Mouse (Mus musculus) hindbrain, embryonic 13.5 days (tissue): Measurements from ENCODE around the gene Tmem203. TPM values are rescaled to one million over a fixed set of nuclear protein-coding genes. Genes with fewer than 3 reads are reported as not detected.

Experiments
- ATAC-seq: fragments of 200-750 bp; cut with Nextera tagmentation; 2 replicates; pipeline ENCODE4 v1.8.0; 2017; ENCODE audit warnings: moderate TSS enrichment; ENCODE audit not compliant: low FRiP score
- H3K27ac ChIP-seq: fragments of 300-500 bp; sonication (generic); 2 replicates; pipeline ENCODE4 v1.5.1; 2015; ENCODE audit warnings: inconsistent platforms, mild to moderate bottlenecking, moderate library complexity
- H3K27me3 ChIP-seq: fragments of 300-500 bp; sonication (generic); 2 replicates; pipeline ENCODE4 v1.6.1; 2015; ENCODE audit warnings: mild to moderate bottlenecking, inconsistent platforms
- H3K36me3 ChIP-seq: fragments of 300-500 bp; sonication (generic); 2 replicates; pipeline ENCODE4 v1.6.1; 2015; ENCODE audit warnings: mild to moderate bottlenecking, inconsistent platforms
- H3K4me1 ChIP-seq: fragments of 300-500 bp; sonication (generic); replicated peaks from 2 replicates; pipeline ENCODE4 v1.6.1; 2015; ENCODE audit warnings: inconsistent platforms
- H3K4me2 ChIP-seq: fragments of 300-500 bp; sonication (generic); 2 replicates; pipeline ENCODE4 v1.6.1; 2015; ENCODE audit warnings: inconsistent platforms, mild to moderate bottlenecking, moderate library complexity
- H3K4me3 ChIP-seq: fragments of 300-500 bp; sonication (generic); 2 replicates; pipeline ENCODE4 v1.5.1; 2015; ENCODE audit warnings: mild to moderate bottlenecking, inconsistent platforms
- H3K9ac ChIP-seq: fragments of 300-500 bp; sonication (generic); 2 replicates; pipeline ENCODE4 v1.6.1; 2015; ENCODE audit warnings: mild to moderate bottlenecking, inconsistent platforms
- H3K9me3 ChIP-seq: fragments of 300-500 bp; sonication (generic); 2 replicates; pipeline ENCODE4 v1.6.1; 2016; ENCODE audit warnings: inconsistent platforms
- WGBS: fragments of 180-500 bp; shearing (Covaris S2); methylation state at CpG from one replicate; pipeline ENCODE4 v1.1.7; 2015; 5-methylcytosine and 5-hydroxymethylcytosine counted together
- polyA plus RNA-seq: library from polyadenylated mRNA; unstranded; fragments of >200 nt; fragmentation: Nextera tagmentation; extraction: Ambion mirVana; gene quantifications from 2 replicates; pipeline ENCODE4 v1.2.1, GENCODE M21; 2015

Gene Tmem203
- polyA plus RNA-seq, 1 experiment from 2014 or later, result 20.9 TPM

DNA sequence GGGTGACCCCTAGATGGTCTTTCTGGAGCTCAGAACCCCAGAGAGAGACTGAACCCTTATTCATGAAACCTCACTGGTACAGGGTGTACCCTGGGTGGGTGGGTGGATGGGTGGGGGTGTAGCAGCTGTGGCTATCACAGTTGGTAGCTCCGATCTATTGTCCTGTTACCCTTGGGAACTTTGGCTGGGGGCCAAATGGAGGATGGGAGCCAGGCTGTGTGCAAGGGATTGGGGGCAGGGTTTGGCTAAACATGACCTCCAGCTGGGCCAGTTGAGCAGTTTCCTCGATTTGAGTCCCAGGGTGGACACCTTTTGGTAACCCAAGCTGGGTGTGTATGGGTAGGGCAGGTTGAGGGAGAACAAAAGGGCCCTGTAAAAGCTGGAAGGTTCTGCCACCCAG lies 11.5 kb downstream of the Tmem203 start:
- WGBS, result 35% methylated on average over 2 of the region's 2 CpGs

GRCm38 (mm10) chr2:25267241-25267640 lies 12.0 kb downstream of the Tmem203 start:
- Histone ChIP-seq H3K4me3 (peak overlapping the region; percentile 79; the same call in 1 of the 2 replicates), H3K36me3 (peaks cover 31% of the 10 kb centered on the region), H3K27ac (peak overlapping the region; percentile 83), H3K4me2 (peak overlapping the region; percentile 99), H3K4me1 (peaks cover 72% of the 10 kb centered on the region), H3K27me3 (peaks cover 18% of the 10 kb centered on the region), H3K9ac (peak overlapping the region; percentile 36), H3K9me3 (no peaks in the 10 kb centered on the region)
- no peak for ATAC-seq

More for the DNA sequence above, 11.5 kb downstream of the Tmem203 start:
- H3K36me3 ChIP-seq, result peaks cover 31% of the 10 kb centered on the region
- no peak for ATAC-seq
- H3K4me2 ChIP-seq, result peak overlapping the region; percentile 99
- peak overlapping the region; percentile 70 for H3K9ac ChIP-seq
- peak overlapping the region; percentile 83 for H3K27ac ChIP-seq
- H3K4me1 ChIP-seq, result peaks cover 74% of the 10 kb centered on the region
- peak overlapping the region; percentile 79 for H3K4me3 ChIP-seq
- peaks cover 18% of the 10 kb centered on the region for H3K27me3 ChIP-seq
- H3K9me3 ChIP-seq, result no peaks in the 10 kb centered on the region

DNA sequence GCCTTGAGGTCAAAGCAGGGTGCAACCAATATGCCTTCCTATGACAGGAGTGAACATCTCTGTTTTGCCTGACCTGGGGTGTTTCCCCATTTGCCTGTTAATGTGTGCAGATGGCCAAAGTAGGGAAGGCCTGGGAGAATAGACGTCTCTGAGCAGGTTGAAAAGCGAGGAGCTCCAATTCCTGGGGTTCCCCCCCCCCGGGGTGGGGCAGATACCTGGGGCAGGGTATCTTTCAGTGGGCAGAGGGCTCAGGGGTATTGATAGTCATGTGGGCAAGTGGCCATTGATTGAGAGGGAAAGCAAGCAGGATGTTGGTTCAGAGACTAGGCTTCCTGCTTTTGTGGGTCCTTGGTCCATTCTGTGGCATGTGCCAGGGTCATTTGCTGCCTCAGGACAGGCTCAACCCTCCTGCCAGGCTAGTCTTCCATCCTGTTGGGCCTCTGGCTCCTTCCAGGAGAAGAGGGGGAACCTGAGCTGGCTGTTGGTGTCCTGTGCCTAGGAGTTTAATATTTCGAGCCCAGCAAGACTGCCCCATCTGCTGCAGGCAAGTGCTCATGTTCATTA lies 12.6 kb downstream of the Tmem203 start:
- Histone ChIP-seq H3K27me3 (peaks cover 18% of the 10 kb centered on the region), H3K27ac (peak overlapping the region; percentile 62), H3K9me3 (no peaks in the 10 kb centered on the region), H3K4me2 (peak overlapping the region; percentile 99; the same call in 1 of the 2 replicates), H3K36me3 (peaks cover 31% of the 10 kb centered on the region), H3K4me1 (peaks cover 73% of the 10 kb centered on the region), H3K9ac (peak overlapping the region; percentile 36), H3K4me3 (no peak overlapping the region)
- 74% methylated on average over 4 of the region's 4 CpGs for WGBS
- ATAC-seq, result no peak

GRCm38 (mm10) chr2:25271827-25272511 lies 16.7 kb downstream of the Tmem203 start, which contains the start of the genes Ssna1 and Anapc2:
Ssna1 (minus strand) TSS chr2:25272438.
Anapc2 (plus strand) TSS chr2:25272478.
- H3K4me2 ChIP-seq, result peak within 1 kb of the TSS; percentile 97
- H3K4me3 ChIP-seq, result peak within 1 kb of the TSS; percentile 95
- no peaks in the 10 kb centered on the region for H3K9me3 ChIP-seq
- no peaks in the 10 kb centered on the region for H3K27me3 ChIP-seq
- peak within 1 kb of the TSS; percentile 92 for H3K9ac ChIP-seq
- ATAC-seq, result peak; percentile 94
- H3K27ac ChIP-seq, result peak within 1 kb of the TSS; percentile 91
- under 1% methylated on average over 55 of the region's 55 CpGs for WGBS
- H3K36me3 ChIP-seq, result peaks cover 68% of the 10 kb centered on the region
- peaks cover 52% of the 10 kb centered on the region for H3K4me1 ChIP-seq

DNA sequence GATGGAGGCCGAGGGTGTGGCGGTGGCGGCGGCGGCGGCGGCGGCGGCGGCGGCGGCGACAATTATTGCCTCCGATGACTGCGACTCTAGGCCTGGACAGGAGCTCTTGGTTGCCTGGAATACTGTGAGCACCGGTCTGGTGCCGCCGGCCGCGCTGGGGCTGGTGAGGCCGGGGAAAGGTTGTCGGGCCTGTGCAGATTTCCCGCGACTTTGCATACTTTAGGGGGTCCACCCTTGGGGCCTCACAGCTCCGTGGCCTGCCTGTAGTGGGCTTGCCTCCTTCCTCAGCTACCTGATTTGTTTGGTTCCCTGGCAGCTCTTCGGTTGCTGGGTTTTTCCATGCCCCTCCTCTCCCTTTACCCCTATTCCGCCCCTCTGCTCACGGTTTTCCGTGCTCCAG lies 17.3 kb downstream of the Tmem203 start:
- peaks cover 47% of the 10 kb centered on the region for H3K4me1 ChIP-seq
- H3K4me3 ChIP-seq, result peak overlapping the region; percentile 95
- peak overlapping the region; percentile 92 for H3K9ac ChIP-seq
- H3K27me3 ChIP-seq, result no peaks in the 10 kb centered on the region
- peak overlapping the region; percentile 62; the same call in 1 of the 2 replicates for H3K27ac ChIP-seq
- 1% methylated on average over 21 of the region's 29 CpGs for WGBS
- no peaks in the 10 kb centered on the region for H3K9me3 ChIP-seq
- ATAC-seq, result peak; percentile 61
- H3K4me2 ChIP-seq, result peak overlapping the region; percentile 97
- H3K36me3 ChIP-seq, result peaks cover 74% of the 10 kb centered on the region

DNA sequence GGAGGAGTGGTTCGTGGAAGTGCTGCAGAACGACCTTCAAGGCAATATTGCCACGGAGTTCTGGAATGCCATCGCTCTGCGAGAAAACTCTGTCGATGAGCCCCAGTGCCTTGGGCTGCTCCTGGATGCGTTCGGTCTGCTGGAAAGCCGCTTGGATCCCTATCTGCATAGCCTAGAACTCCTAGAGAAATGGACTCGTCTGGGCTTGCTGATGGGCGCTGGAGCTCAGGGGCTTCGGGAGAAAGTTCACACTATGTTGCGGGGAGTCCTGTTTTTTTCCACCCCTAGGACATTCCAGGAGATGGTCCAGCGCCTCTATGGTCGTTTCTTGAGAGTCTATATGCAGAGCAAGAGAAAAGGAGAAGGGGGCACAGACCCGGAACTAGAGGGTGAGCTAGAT lies 17.8 kb downstream of the Tmem203 start:
- peak overlapping the region; percentile 62; the same call in 1 of the 2 replicates for H3K27ac ChIP-seq
- peak overlapping the region; percentile 95 for H3K4me3 ChIP-seq
- peak overlapping the region; percentile 97 for H3K4me2 ChIP-seq
- ATAC-seq, result no peak
- no peaks in the 10 kb centered on the region for H3K9me3 ChIP-seq
- peaks cover 77% of the 10 kb centered on the region for H3K36me3 ChIP-seq
- peak overlapping the region; percentile 92 for H3K9ac ChIP-seq
- WGBS, result 39% methylated on average over 16 of the region's 16 CpGs
- no peaks in the 10 kb centered on the region for H3K27me3 ChIP-seq
- peaks cover 42% of the 10 kb centered on the region for H3K4me1 ChIP-seq

DNA sequence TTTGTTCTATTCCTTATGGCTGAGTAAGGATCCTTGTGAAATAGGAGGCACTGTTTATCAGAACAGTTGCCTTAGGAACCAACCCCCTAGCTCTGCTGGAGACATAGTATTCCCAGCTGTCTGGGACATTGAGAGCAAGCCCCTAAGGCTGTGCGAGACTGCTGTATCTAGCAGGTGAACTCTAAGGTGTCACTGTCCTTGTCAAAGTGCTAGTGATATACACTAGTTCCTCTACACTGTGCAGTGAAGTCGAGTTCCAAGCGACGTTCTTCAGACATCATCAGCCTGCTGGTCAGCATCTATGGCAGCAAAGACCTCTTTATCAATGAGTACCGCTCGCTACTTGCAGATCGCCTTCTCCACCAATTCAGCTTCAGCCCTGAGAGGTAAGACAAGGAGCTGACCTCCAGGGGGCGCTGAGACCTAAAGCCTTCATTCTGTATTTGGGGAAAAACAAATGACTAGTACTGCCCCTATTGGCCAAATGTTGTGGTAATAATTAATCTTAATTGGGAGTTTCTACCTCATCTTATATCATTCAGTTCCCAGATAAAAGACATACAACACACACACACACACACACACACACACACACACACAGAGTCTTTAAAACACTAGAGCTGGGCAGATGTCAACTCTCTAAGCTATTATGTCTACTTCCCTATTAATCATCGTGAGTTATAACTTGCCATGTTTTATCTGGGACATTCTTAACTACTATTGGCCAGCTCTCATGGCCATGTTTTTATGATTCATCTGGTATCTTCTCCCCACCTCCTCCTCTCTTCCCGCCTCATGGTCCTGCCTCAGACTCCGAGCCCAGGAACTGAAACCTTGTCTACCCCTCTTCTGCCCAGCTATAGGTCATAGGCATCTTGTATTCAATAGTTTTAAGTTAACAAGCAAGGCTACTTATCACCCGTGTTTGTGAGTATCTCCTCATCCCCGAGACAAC lies 24.0 kb downstream of the Tmem203 start:
- Histone ChIP-seq H3K4me3 (no peak overlapping the region), H3K36me3 (peaks cover 96% of the 10 kb centered on the region), H3K27ac (no peak overlapping the region), H3K9ac (no peak overlapping the region), H3K4me2 (no peak overlapping the region), H3K27me3 (no peaks in the 10 kb centered on the region), H3K9me3 (no peaks in the 10 kb centered on the region), H3K4me1 (peaks cover 7% of the 10 kb centered on the region)
- ATAC-seq, result no peak
- 66% methylated on average over 13 of the region's 13 CpGs for WGBS

GRCm38 (mm10) chr2:25285551-25285950 lies 30.3 kb downstream of the Tmem203 start:
- Histone ChIP-seq H3K4me2 (no peak overlapping the region), H3K36me3 (peaks cover 59% of the 10 kb centered on the region), H3K9ac (no peak overlapping the region), H3K27me3 (peaks cover 40% of the 10 kb centered on the region), H3K9me3 (no peaks in the 10 kb centered on the region), H3K4me1 (peaks cover 21% of the 10 kb centered on the region), H3K4me3 (no peak overlapping the region), H3K27ac (no peak overlapping the region)
- no peak for ATAC-seq
- 96% methylated on average over 2 of the region's 2 CpGs for WGBS

GRCm38 (mm10) chr2:25286314-25286713 lies 31.1 kb downstream of the Tmem203 start:
- peaks cover 47% of the 10 kb centered on the region for H3K27me3 ChIP-seq
- H3K4me1 ChIP-seq, result peaks cover 28% of the 10 kb centered on the region
- no peak overlapping the region for H3K4me3 ChIP-seq
- H3K27ac ChIP-seq, result no peak overlapping the region
- 97% methylated on average over 1 of the region's 1 CpGs for WGBS
- H3K36me3 ChIP-seq, result peaks cover 52% of the 10 kb centered on the region
- ATAC-seq, result no peak
- no peak overlapping the region; the same call in 1 of the 2 replicates for H3K9ac ChIP-seq
- H3K9me3 ChIP-seq, result no peaks in the 10 kb centered on the region
- no peak overlapping the region for H3K4me2 ChIP-seq

- peaks cover 35% of the 10 kb centered on the region for H3K4me1 ChIP-seq
- WGBS, result 52% methylated on average over 7 of the region's 7 CpGs
- no peaks in the 10 kb centered on the region for H3K9me3 ChIP-seq
- H3K36me3 ChIP-seq, result peaks cover 47% of the 10 kb centered on the region
- peaks cover 55% of the 10 kb centered on the region for H3K27me3 ChIP-seq
- no peak for ATAC-seq
- H3K27ac ChIP-seq, result no peak overlapping the region
- H3K9ac ChIP-seq, result peak overlapping the region; percentile 13; the same call in 1 of the 2 replicates
- no peak overlapping the region for H3K4me3 ChIP-seq
- H3K4me2 ChIP-seq, result no peak overlapping the region
These were observed 31.8 kb downstream of the Tmem203 start for GRCm38 (mm10) chr2:25286837-25287636.

GRCm38 (mm10) chr2:25287927-25288649 lies 32.8 kb downstream of the Tmem203 start, which contains the start of gene Tmem210:
Tmem210 (plus strand) TSS chr2:25288145.
- ATAC-seq, result no peak
- H3K4me1 ChIP-seq, result peaks cover 42% of the 10 kb centered on the region
- H3K27ac ChIP-seq, result no peak within 1 kb of the TSS
- no peaks in the 10 kb centered on the region for H3K9me3 ChIP-seq
- H3K9ac ChIP-seq, result 0 out of 2 replicates have a peak within 1 kb of the TSS, but pooled peaks have one; percentile 13
- peaks cover 36% of the 10 kb centered on the region for H3K36me3 ChIP-seq
- no peak within 1 kb of the TSS for H3K4me3 ChIP-seq
- H3K4me2 ChIP-seq, result no peak within 1 kb of the TSS
- WGBS, result 87% methylated on average over 6 of the region's 6 CpGs
- peaks cover 65% of the 10 kb centered on the region for H3K27me3 ChIP-seq
